Mouse (Mus musculus): ENCODE measurements around the gene Slfn2. TPM values are rescaled to one million over a fixed set of nuclear protein-coding genes. Genes with fewer than 3 reads are reported as not detected.
A peak's percentile ranks its signal among the peaks of the same experiment; 100 is the strongest.

The Slfn2 gene
- polyA plus RNA-seq, 1 experiment from 2014 or later = 1.4 TPM

GRCm38 (mm10) chr11:83043891-83044290 is 21.0 kb upstream of the Slfn2 start:
- H3K27me3 ChIP-seq (replicated peaks; ENCODE audit: control insufficient read depth, insufficient read depth, low read length) = 0 out of 2 replicates have a peak, but pooled peaks cover 4% of the 10 kb centered on the region
- no peak overlapping the region for H3K9ac ChIP-seq (ENCODE audit: low read length)
- no peaks in the 10 kb centered on the region for H3K4me1 ChIP-seq (ENCODE audit: control insufficient read depth, insufficient read depth, low read length)
- no peak overlapping the region for H3K27ac ChIP-seq (ENCODE audit: low read depth, low read length)
- no peaks in the 10 kb centered on the region for H3K9me3 ChIP-seq (replicated peaks; ENCODE audit: control insufficient read depth, low read length)
- no peak overlapping the region for H3K4me2 ChIP-seq (ENCODE audit: low read length)
- DNase-seq (ENCODE audit: low spot score) = no peak
- WGBS = 85% methylated on average over 4 of the region's 4 CpGs
- no peaks in the 10 kb centered on the region for H3K36me3 ChIP-seq (ENCODE audit: control insufficient read depth, insufficient read depth, low read length)
- no peak overlapping the region for H3K4me3 ChIP-seq (ENCODE audit: low read depth, low read length)
- ATAC-seq = no peak

- DNase-seq (ENCODE audit: low spot score) = no peak
- Histone ChIP-seq H3K27ac (ENCODE audit: low read depth, low read length) (no peak overlapping the region), H3K4me3 (ENCODE audit: low read depth, low read length) (no peak overlapping the region), H3K36me3 (ENCODE audit: control insufficient read depth, insufficient read depth, low read length) (no peaks in the 10 kb centered on the region), H3K4me2 (ENCODE audit: low read length) (no peak overlapping the region), H3K9ac (ENCODE audit: low read length) (no peak overlapping the region), H3K4me1 (ENCODE audit: control insufficient read depth, insufficient read depth, low read length) (no peaks in the 10 kb centered on the region), H3K9me3 (replicated peaks; ENCODE audit: control insufficient read depth, low read length) (no peaks in the 10 kb centered on the region), H3K27me3 (replicated peaks; ENCODE audit: control insufficient read depth, insufficient read depth, low read length) (no peaks in the 10 kb centered on the region)
- WGBS = 89% methylated on average over 3 of the region's 3 CpGs
- no peak for ATAC-seq
Observed at GRCm38 (mm10) chr11:83045642-83046041, 19.3 kb upstream of the Slfn2 start.

- Histone ChIP-seq H3K9me3 (replicated peaks; ENCODE audit: control insufficient read depth, low read length) (no peaks in the 10 kb centered on the region), H3K9ac (ENCODE audit: low read length) (no peak overlapping the region), H3K4me1 (ENCODE audit: control insufficient read depth, insufficient read depth, low read length) (no peaks in the 10 kb centered on the region), H3K27me3 (replicated peaks; ENCODE audit: control insufficient read depth, insufficient read depth, low read length) (no peaks in the 10 kb centered on the region), H3K27ac (ENCODE audit: low read depth, low read length) (no peak overlapping the region), H3K4me3 (ENCODE audit: low read depth, low read length) (no peak overlapping the region), H3K4me2 (ENCODE audit: low read length) (no peak overlapping the region), H3K36me3 (ENCODE audit: control insufficient read depth, insufficient read depth, low read length) (no peaks in the 10 kb centered on the region)
- ATAC-seq (no peak), DNase-seq (ENCODE audit: low spot score) (peak; percentile 60)
- WGBS = 7% methylated on average over 5 of the region's 5 CpGs
Observed at GRCm38 (mm10) chr11:83057863-83058262, 7.0 kb upstream of the Slfn2 start.

- H3K27ac ChIP-seq (ENCODE audit: low read depth, low read length) = no peak overlapping the region
- H3K4me2 ChIP-seq (ENCODE audit: low read length) = no peak overlapping the region
- no peak overlapping the region for H3K9ac ChIP-seq (ENCODE audit: low read length)
- ATAC-seq = no peak
- no peaks in the 10 kb centered on the region for H3K4me1 ChIP-seq (ENCODE audit: control insufficient read depth, insufficient read depth, low read length)
- no peaks in the 10 kb centered on the region for H3K9me3 ChIP-seq (replicated peaks; ENCODE audit: control insufficient read depth, low read length)
- no peak for DNase-seq (ENCODE audit: low spot score)
- no peaks in the 10 kb centered on the region for H3K36me3 ChIP-seq (ENCODE audit: control insufficient read depth, insufficient read depth, low read length)
- WGBS = 79% methylated on average over 5 of the region's 5 CpGs
- H3K4me3 ChIP-seq (ENCODE audit: low read depth, low read length) = no peak overlapping the region
- no peaks in the 10 kb centered on the region for H3K27me3 ChIP-seq (replicated peaks; ENCODE audit: control insufficient read depth, insufficient read depth, low read length)
Observed at GRCm38 (mm10) chr11:83060412-83061020, 4.4 kb upstream of the Slfn2 start.

GRCm38 (mm10) chr11:83061806-83062205 is 3.1 kb upstream of the Slfn2 start:
- Histone ChIP-seq H3K27me3 (replicated peaks; ENCODE audit: control insufficient read depth, insufficient read depth, low read length) (no peaks in the 10 kb centered on the region), H3K27ac (ENCODE audit: low read depth, low read length) (no peak overlapping the region), H3K9me3 (replicated peaks; ENCODE audit: control insufficient read depth, low read length) (no peaks in the 10 kb centered on the region), H3K4me1 (ENCODE audit: control insufficient read depth, insufficient read depth, low read length) (no peaks in the 10 kb centered on the region), H3K4me2 (ENCODE audit: low read length) (no peak overlapping the region), H3K4me3 (ENCODE audit: low read depth, low read length) (no peak overlapping the region), H3K36me3 (ENCODE audit: control insufficient read depth, insufficient read depth, low read length) (no peaks in the 10 kb centered on the region), H3K9ac (ENCODE audit: low read length) (no peak overlapping the region)
- ATAC-seq (no peak), DNase-seq (ENCODE audit: low spot score) (no peak)
- WGBS = 91% methylated on average over 7 of the region's 7 CpGs

DNA sequence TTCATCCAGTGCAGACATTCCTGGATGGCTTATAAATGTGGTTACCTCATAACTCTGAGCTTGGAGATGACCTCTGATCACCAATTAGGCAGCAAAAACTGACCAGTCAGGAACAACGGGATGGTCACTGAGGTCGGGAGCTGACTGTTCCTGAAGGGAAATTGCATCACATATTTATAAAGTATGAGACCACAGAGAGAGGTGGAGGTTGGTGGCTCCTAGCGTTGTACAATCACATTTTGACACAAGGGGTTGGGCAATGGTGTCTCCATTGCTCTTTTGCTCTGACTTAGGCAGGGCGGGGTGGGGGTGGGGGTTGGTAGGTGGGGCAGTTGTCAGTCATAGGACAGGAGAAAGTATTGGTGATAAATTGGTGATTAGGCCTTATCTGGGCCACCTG is 1.8 kb upstream of the Slfn2 start:
- Histone ChIP-seq H3K9ac (ENCODE audit: low read length) (no peak overlapping the region), H3K4me1 (ENCODE audit: control insufficient read depth, insufficient read depth, low read length) (no peaks in the 10 kb centered on the region), H3K4me3 (ENCODE audit: low read depth, low read length) (no peak overlapping the region), H3K27ac (ENCODE audit: low read depth, low read length) (no peak overlapping the region), H3K27me3 (replicated peaks; ENCODE audit: control insufficient read depth, insufficient read depth, low read length) (no peaks in the 10 kb centered on the region), H3K9me3 (replicated peaks; ENCODE audit: control insufficient read depth, low read length) (no peaks in the 10 kb centered on the region), H3K36me3 (ENCODE audit: control insufficient read depth, insufficient read depth, low read length) (no peaks in the 10 kb centered on the region), H3K4me2 (ENCODE audit: low read length) (no peak overlapping the region)
- no peak for DNase-seq (ENCODE audit: low spot score)
- 88% methylated on average over 4 of the region's 4 CpGs for WGBS
- no peak for ATAC-seq

DNA sequence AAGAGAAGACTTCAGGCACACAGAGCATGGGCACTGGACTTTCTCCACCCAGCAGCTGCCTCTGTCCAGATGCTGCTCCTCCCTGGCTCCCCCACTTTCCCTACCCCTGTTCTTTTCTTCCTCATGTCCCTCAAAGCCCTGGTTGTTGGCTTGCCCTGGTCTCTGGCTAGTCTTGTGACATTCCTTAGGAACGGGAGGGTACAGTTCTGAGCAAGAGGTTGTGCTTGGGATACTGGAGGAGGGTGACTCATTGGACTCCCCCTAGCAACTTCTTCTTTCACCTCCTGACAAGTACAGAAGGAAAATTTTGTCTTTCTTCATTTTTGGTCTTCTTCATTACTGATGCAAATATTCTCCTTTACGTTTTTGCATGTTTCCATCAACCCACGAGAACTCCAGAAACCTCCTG is 967 bp upstream of the Slfn2 start:
- Histone ChIP-seq H3K27ac (ENCODE audit: low read depth, low read length) (no peak overlapping the region), H3K4me2 (ENCODE audit: low read length) (no peak overlapping the region), H3K36me3 (ENCODE audit: control insufficient read depth, insufficient read depth, low read length) (no peaks in the 10 kb centered on the region), H3K9ac (ENCODE audit: low read length) (no peak overlapping the region), H3K4me1 (ENCODE audit: control insufficient read depth, insufficient read depth, low read length) (no peaks in the 10 kb centered on the region), H3K4me3 (ENCODE audit: low read depth, low read length) (no peak overlapping the region), H3K9me3 (replicated peaks; ENCODE audit: control insufficient read depth, low read length) (no peaks in the 10 kb centered on the region), H3K27me3 (replicated peaks; ENCODE audit: control insufficient read depth, insufficient read depth, low read length) (no peaks in the 10 kb centered on the region)
- ATAC-seq = no peak
- DNase-seq (ENCODE audit: low spot score) = no peak
- 60% methylated on average over 3 of the region's 3 CpGs for WGBS

- Histone ChIP-seq H3K4me2 (ENCODE audit: low read length) (no peak overlapping the region), H3K36me3 (ENCODE audit: control insufficient read depth, insufficient read depth, low read length) (no peaks in the 10 kb centered on the region), H3K4me1 (ENCODE audit: control insufficient read depth, insufficient read depth, low read length) (no peaks in the 10 kb centered on the region), H3K9ac (ENCODE audit: low read length) (no peak overlapping the region), H3K27me3 (replicated peaks; ENCODE audit: control insufficient read depth, insufficient read depth, low read length) (no peaks in the 10 kb centered on the region), H3K27ac (ENCODE audit: low read depth, low read length) (no peak overlapping the region), H3K4me3 (ENCODE audit: low read depth, low read length) (no peak overlapping the region), H3K9me3 (replicated peaks; ENCODE audit: control insufficient read depth, low read length) (no peaks in the 10 kb centered on the region)
- DNase-seq (ENCODE audit: low spot score) (no peak), ATAC-seq (no peak)
- 9% methylated on average over 6 of the region's 6 CpGs for WGBS
Observed at GRCm38 (mm10) chr11:83065441-83066344, 781 bp downstream of the Slfn2 start.

Data from forebrain, embryonic 14.5 days (tissue).